Mouse (Mus musculus): ENCODE measurements around the gene Aqp1. TPM values are rescaled to one million over a fixed set of nuclear protein-coding genes. Genes with fewer than 3 reads are reported as not detected.

Gene Aqp1
- polyA plus RNA-seq, 1 experiment from 2014 or later, result 711 TPM

DNA sequence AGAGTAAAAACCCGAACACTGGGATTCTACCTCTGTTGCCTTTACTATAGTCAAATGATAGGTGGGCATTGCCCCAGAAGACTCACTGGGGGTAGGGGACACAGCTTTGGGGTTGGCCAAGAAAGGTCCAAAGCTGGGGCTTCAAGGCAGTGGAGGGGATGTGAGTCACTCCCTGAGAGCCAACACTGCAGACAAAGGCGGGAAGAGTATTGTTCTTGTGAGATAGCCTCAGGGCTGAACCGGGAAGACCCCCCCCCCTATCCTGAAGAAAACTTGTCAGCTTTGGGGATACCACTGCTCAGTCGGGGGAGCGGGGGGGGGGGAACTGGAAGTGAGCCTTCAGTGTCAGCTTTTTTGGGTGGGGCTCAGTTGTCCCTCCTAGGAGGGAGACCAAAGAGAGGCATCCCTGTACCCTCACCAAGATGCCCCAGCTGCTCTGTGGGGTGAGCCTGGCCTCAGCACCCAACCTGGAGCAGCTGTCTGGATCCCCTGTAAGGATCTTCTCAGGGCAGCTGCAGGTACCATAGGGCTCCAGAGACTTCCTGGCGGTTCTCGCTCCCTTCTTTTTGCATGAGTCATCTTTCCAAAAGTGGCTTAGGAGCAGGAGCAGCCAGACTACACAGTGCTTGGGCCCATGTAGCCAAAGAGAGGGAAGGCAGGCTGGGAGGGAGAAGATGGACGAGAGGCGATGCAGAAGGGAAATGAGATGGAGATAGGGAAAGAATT, 8.2 kb downstream of the Aqp1 start:
- peaks cover 18% of the 10 kb centered on the region for H3K4me1 ChIP-seq (ENCODE audit: insufficient read depth, low read depth, low read length)
- H3K9me3 ChIP-seq (ENCODE audit: low read length), result no peaks in the 10 kb centered on the region
- no peak overlapping the region for H3K9ac ChIP-seq (replicated peaks; ENCODE audit: low read depth)
- H3K27ac ChIP-seq (ENCODE audit: low read length), result no peak overlapping the region
- H3K36me3 ChIP-seq (ENCODE audit: insufficient read depth, low read length), result peaks cover 9% of the 10 kb centered on the region; the same call in 1 of the 2 replicates
- no peak for ATAC-seq
- no peak overlapping the region for H3K4me2 ChIP-seq (replicated peaks; ENCODE audit: low read depth, low read length)
- no peak for DNase-seq (ENCODE audit: low spot score)
- TF ChIP-seq CTCF (IDR thresholded peaks at IDR 0.05), result no peak
- TF ChIP-seq EP300 (IDR thresholded peaks at IDR 0.05), result 0 out of 2 replicates have a peak, but pooled peaks have one; percentile 18
- H3K27me3 ChIP-seq (replicated peaks; ENCODE audit: insufficient read depth, low read length), result no peaks in the 10 kb centered on the region
- no peak overlapping the region for H3K4me3 ChIP-seq (ENCODE audit: low read depth, low read length)
- 58% methylated on average over 9 of the region's 9 CpGs for WGBS

- Histone ChIP-seq H3K4me3 (ENCODE audit: low read depth, low read length) (no peak overlapping the region), H3K27me3 (replicated peaks; ENCODE audit: insufficient read depth, low read length) (no peaks in the 10 kb centered on the region), H3K9me3 (ENCODE audit: low read length) (no peaks in the 10 kb centered on the region), H3K27ac (ENCODE audit: low read length) (no peak overlapping the region), H3K4me1 (ENCODE audit: insufficient read depth, low read depth, low read length) (peaks cover 18% of the 10 kb centered on the region), H3K9ac (replicated peaks; ENCODE audit: low read depth) (no peak overlapping the region), H3K36me3 (ENCODE audit: insufficient read depth, low read length) (peaks cover 9% of the 10 kb centered on the region; the same call in 1 of the 2 replicates), H3K4me2 (replicated peaks; ENCODE audit: low read depth, low read length) (no peak overlapping the region)
- WGBS, result 91% methylated on average over 10 of the region's 10 CpGs
- DNase-seq (ENCODE audit: low spot score), result no peak
- TF ChIP-seq EP300 (IDR thresholded peaks at IDR 0.05), result no peak
- no peak for TF ChIP-seq CTCF (IDR thresholded peaks at IDR 0.05)
- ATAC-seq, result no peak
Measured at GRCm38 (mm10) chr6:55345264-55345663, 9.0 kb downstream of the Aqp1 start.

DNA sequence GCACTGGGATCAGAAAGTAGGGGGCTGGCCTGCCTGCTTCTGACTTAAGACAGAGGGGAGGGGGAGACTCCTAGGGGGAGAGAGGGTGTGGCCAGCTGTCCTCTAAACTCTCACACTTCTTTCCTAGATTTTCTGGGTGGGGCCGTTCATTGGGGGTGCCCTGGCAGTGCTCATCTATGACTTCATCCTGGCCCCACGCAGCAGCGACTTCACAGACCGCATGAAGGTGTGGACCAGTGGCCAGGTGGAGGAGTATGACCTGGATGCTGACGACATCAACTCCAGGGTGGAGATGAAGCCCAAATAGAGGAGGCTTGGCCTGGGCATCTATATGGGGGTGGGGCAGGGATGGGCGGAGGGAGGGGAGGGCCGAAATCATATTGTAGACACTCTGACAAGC, 10.3 kb downstream of the Aqp1 start:
- ATAC-seq (no peak), DNase-seq (ENCODE audit: low spot score) (no peak)
- Histone ChIP-seq H3K4me2 (replicated peaks; ENCODE audit: low read depth, low read length) (no peak overlapping the region), H3K4me1 (ENCODE audit: insufficient read depth, low read depth, low read length) (peaks cover 9% of the 10 kb centered on the region), H3K9ac (replicated peaks; ENCODE audit: low read depth) (no peak overlapping the region), H3K36me3 (ENCODE audit: insufficient read depth, low read length) (peaks cover 9% of the 10 kb centered on the region; the same call in 1 of the 2 replicates), H3K27me3 (replicated peaks; ENCODE audit: insufficient read depth, low read length) (no peaks in the 10 kb centered on the region), H3K9me3 (ENCODE audit: low read length) (no peaks in the 10 kb centered on the region), H3K4me3 (ENCODE audit: low read depth, low read length) (no peak overlapping the region), H3K27ac (ENCODE audit: low read length) (no peak overlapping the region)
- TF ChIP-seq EP300 (IDR thresholded peaks at IDR 0.05), result no peak
- no peak for TF ChIP-seq CTCF (IDR thresholded peaks at IDR 0.05)
- 82% methylated on average over 7 of the region's 7 CpGs for WGBS

DNA sequence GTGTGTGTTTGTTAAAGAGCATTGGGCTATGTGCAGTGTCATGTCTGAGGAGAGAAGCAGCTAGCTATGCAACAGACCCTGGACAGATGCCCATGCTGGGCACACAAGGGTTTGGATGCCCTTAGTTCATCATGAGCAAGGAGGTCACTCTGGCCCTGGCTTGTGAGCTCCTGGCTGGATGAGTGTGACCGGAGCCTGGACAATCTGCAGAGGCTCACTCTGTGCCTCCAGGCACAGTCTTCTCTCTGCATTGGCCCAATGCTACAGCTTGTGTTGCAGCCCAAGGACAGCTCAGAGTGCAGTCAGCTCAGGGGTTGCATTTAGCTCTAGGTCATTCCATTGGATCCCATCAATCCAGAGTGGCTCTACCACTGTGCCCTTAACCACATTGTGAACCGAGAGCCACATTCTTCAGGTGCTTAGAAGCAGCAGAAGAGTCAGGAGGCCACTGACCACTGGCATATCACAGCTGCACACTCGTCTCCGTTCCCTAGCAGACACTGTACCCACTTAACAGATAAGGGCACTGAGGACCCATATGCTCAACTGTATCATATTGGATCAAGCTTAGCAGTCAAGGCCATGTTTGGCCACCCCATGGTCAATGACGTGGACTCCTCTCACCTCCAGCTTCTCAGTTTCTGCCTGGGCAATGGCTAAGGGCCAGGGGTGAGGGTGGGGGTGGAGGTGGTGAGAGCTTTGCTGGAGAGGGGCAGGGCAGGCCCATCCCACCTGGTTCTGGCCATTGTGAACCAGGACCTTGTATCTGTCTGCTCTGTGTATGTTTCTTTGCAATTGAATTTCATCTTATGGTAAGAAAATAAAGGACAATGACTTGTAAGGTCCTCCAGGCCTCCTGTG, 11.7 kb downstream of the Aqp1 start:
- no peak for TF ChIP-seq CTCF (IDR thresholded peaks at IDR 0.05)
- no peak for TF ChIP-seq EP300 (IDR thresholded peaks at IDR 0.05)
- no peak overlapping the region for H3K9ac ChIP-seq (replicated peaks; ENCODE audit: low read depth)
- no peaks in the 10 kb centered on the region for H3K4me1 ChIP-seq (ENCODE audit: insufficient read depth, low read depth, low read length)
- 83% methylated on average over 5 of the region's 5 CpGs for WGBS
- no peaks in the 10 kb centered on the region for H3K27me3 ChIP-seq (replicated peaks; ENCODE audit: insufficient read depth, low read length)
- no peak overlapping the region for H3K4me2 ChIP-seq (replicated peaks; ENCODE audit: low read depth, low read length)
- peaks cover 9% of the 10 kb centered on the region; the same call in 1 of the 2 replicates for H3K36me3 ChIP-seq (ENCODE audit: insufficient read depth, low read length)
- no peak for ATAC-seq
- no peak for DNase-seq (ENCODE audit: low spot score)
- H3K27ac ChIP-seq (ENCODE audit: low read length), result peak overlapping the region; percentile 59; the same call in 1 of the 2 replicates
- H3K9me3 ChIP-seq (ENCODE audit: low read length), result no peaks in the 10 kb centered on the region
- H3K4me3 ChIP-seq (ENCODE audit: low read depth, low read length), result no peak overlapping the region

- Histone ChIP-seq H3K9me3 (ENCODE audit: low read length) (no peaks in the 10 kb centered on the region), H3K9ac (replicated peaks; ENCODE audit: low read depth) (no peak overlapping the region), H3K27me3 (replicated peaks; ENCODE audit: insufficient read depth, low read length) (no peaks in the 10 kb centered on the region), H3K36me3 (ENCODE audit: insufficient read depth, low read length) (peaks cover 9% of the 10 kb centered on the region; the same call in 1 of the 2 replicates), H3K27ac (ENCODE audit: low read length) (peak overlapping the region; percentile 59), H3K4me2 (replicated peaks; ENCODE audit: low read depth, low read length) (no peak overlapping the region), H3K4me3 (ENCODE audit: low read depth, low read length) (no peak overlapping the region), H3K4me1 (ENCODE audit: insufficient read depth, low read depth, low read length) (no peaks in the 10 kb centered on the region)
- DNase-seq (ENCODE audit: low spot score) (peak; percentile 80), ATAC-seq (peak; percentile 79)
- TF ChIP-seq CTCF (IDR thresholded peaks at IDR 0.05) (no peak), EP300 (IDR thresholded peaks at IDR 0.05) (no peak)
- 60% methylated on average over 4 of the region's 4 CpGs for WGBS
Measured at GRCm38 (mm10) chr6:55349231-55349630, 13.0 kb downstream of the Aqp1 start.

GRCm38 (mm10) chr6:55350383-55350952, 14.2 kb downstream of the Aqp1 start:
- TF ChIP-seq CTCF (IDR thresholded peaks at IDR 0.05), result no peak
- peak; percentile 51 for TF ChIP-seq EP300 (IDR thresholded peaks at IDR 0.05)
- no peaks in the 10 kb centered on the region for H3K27me3 ChIP-seq (replicated peaks; ENCODE audit: insufficient read depth, low read length)
- H3K4me1 ChIP-seq (ENCODE audit: insufficient read depth, low read depth, low read length), result peaks cover 3% of the 10 kb centered on the region; the same call in 1 of the 2 replicates
- H3K36me3 ChIP-seq (ENCODE audit: insufficient read depth, low read length), result peaks cover 9% of the 10 kb centered on the region; the same call in 1 of the 2 replicates
- DNase-seq (ENCODE audit: low spot score) (peak; percentile 58), ATAC-seq (peak; percentile 23)
- no peak overlapping the region for H3K4me2 ChIP-seq (replicated peaks; ENCODE audit: low read depth, low read length)
- peak overlapping the region; percentile 20; the same call in 1 of the 2 replicates for H3K27ac ChIP-seq (ENCODE audit: low read length)
- H3K4me3 ChIP-seq (ENCODE audit: low read depth, low read length), result no peak overlapping the region
- no peaks in the 10 kb centered on the region for H3K9me3 ChIP-seq (ENCODE audit: low read length)
- WGBS, result 69% methylated on average over 6 of the region's 6 CpGs
- H3K9ac ChIP-seq (replicated peaks; ENCODE audit: low read depth), result no peak overlapping the region

Measured in lung, postnatal 0 days (tissue).